Mouse (Mus musculus) heart, embryonic 14.5 days (tissue): Measurements from ENCODE around the gene Des. TPM values are rescaled to one million over a fixed set of nuclear protein-coding genes. Genes with fewer than 3 reads are reported as not detected.

ENCODE experiments used
- ATAC-seq: fragments of 200-750 bp; cut with Nextera tagmentation; 2 replicates; pipeline ENCODE4 v1.8.0; 2017; ENCODE audit warnings: low read depth, moderate TSS enrichment; ENCODE audit not compliant: insufficient number of reproducible peaks, insufficient read depth, low FRiP score
- H3K27ac ChIP-seq, 2 experiments: fragments of 200-500 bp in 1 of 2; fragments of 300-500 bp in 1 of 2; sonication (generic) in 1 of 2; replicated peaks in 1 of 2; 2 replicates each; pipeline ENCODE4 v1.5.1; 2012 to 2014; ENCODE audit warnings: low read depth in 2 of 2, low read length in 2 of 2, control low read depth in 1 of 2, mild to moderate bottlenecking in 1 of 2, mixed read lengths in 1 of 2; ENCODE audit not compliant: control insufficient read depth in 1 of 2, insufficient read depth in 1 of 2
- H3K27me3 ChIP-seq: fragments of 300-500 bp; sonication (generic); 2 replicates; pipeline ENCODE4 v1.6.1; 2014; ENCODE audit warnings: mild to moderate bottlenecking, low read length, control low read depth; ENCODE audit not compliant: control insufficient read depth, insufficient read depth
- H3K36me3 ChIP-seq: fragments of 300-500 bp; sonication (generic); 2 replicates; pipeline ENCODE4 v1.6.1; 2014; ENCODE audit warnings: mild to moderate bottlenecking, control low read depth, low read length, mixed read lengths; ENCODE audit not compliant: control insufficient read depth, insufficient read depth
- H3K4me1 ChIP-seq, 2 experiments: fragments of 200-500 bp in 1 of 2; fragments of 300-500 bp in 1 of 2; sonication (generic) in 1 of 2; 2 replicates each; pipeline ENCODE4 v1.6.1; 2012 to 2014; ENCODE audit warnings: low read length in 2 of 2, control low read depth in 1 of 2, mixed read lengths in 1 of 2; ENCODE audit not compliant: control insufficient read depth in 2 of 2, insufficient read depth in 2 of 2
- H3K4me2 ChIP-seq: fragments of 300-500 bp; sonication (generic); 2 replicates; pipeline ENCODE4 v1.6.1; 2014; ENCODE audit warnings: mild to moderate bottlenecking, low read length
- H3K4me3 ChIP-seq, 2 experiments: fragments of 200-500 bp in 1 of 2; fragments of 300-500 bp in 1 of 2; sonication (generic) in 1 of 2; 2 replicates each; pipeline ENCODE4 v1.5.1; 2012 to 2014; ENCODE audit warnings: low read length in 2 of 2, mild to moderate bottlenecking in 2 of 2, control low read depth in 1 of 2, low read depth in 1 of 2, moderate library complexity in 1 of 2; ENCODE audit not compliant: control insufficient read depth in 1 of 2, insufficient read depth in 1 of 2
- H3K9ac ChIP-seq: fragments of 300-500 bp; sonication (generic); 2 replicates; pipeline ENCODE4 v1.6.1; 2014; ENCODE audit warnings: mild to moderate bottlenecking, low read length
- H3K9me3 ChIP-seq: fragments of 300-500 bp; sonication (generic); 2 replicates; pipeline ENCODE4 v1.6.1; 2016; ENCODE audit warnings: low read length, control low read depth; ENCODE audit not compliant: control insufficient read depth
- WGBS: fragments of 180-500 bp; shearing (Covaris S2); extraction: QIAGEN DNeasy Blood & Tissue Kit; methylation state at CpG from one replicate; pipeline ENCODE4 v1.1.7; 2014; 5-methylcytosine and 5-hydroxymethylcytosine counted together
- polyA plus RNA-seq: library from polyadenylated mRNA; unstranded; fragments of >200 nt; fragmentation: Nextera tagmentation; extraction: Ambion mirVana; gene quantifications from 2 replicates; pipeline ENCODE4 v1.2.1, GENCODE M21; 2014

Gene Des
- polyA plus RNA-seq, 1 experiment from 2014 or later, result 377 TPM

GRCm38 (mm10) chr1:75318301-75318700 lies 41.8 kb upstream of the Des start:
- H3K4me3 ChIP-seq, result 0 out of 4 replicates have a peak overlapping the region, but pooled peaks of 1 of the 2 experiments have one; percentile 19
- H3K36me3 ChIP-seq, result peaks cover 25% of the 10 kb centered on the region
- H3K27ac ChIP-seq, result peak overlapping the region; percentile 22 to 63; a peak in 3 of 4 replicates
- H3K9me3 ChIP-seq, result no peaks in the 10 kb centered on the region
- peaks cover 6% of the 10 kb centered on the region in 2 experiments for H3K4me1 ChIP-seq
- no peaks in the 10 kb centered on the region for H3K27me3 ChIP-seq
- peak overlapping the region; percentile 58 for H3K9ac ChIP-seq
- ATAC-seq, result no peak
- WGBS, result 64% methylated on average over 3 of the region's 3 CpGs
- H3K4me2 ChIP-seq, result peak overlapping the region; percentile 57

- no peak overlapping the region for H3K27ac ChIP-seq
- H3K27me3 ChIP-seq, result no peaks in the 10 kb centered on the region
- H3K4me2 ChIP-seq, result no peak overlapping the region
- no peak overlapping the region for H3K9ac ChIP-seq
- H3K36me3 ChIP-seq, result peaks cover 21% of the 10 kb centered on the region
- peaks cover 6% of the 10 kb centered on the region in 2 experiments for H3K4me1 ChIP-seq
- ATAC-seq, result no peak
- WGBS, result 84% methylated on average over 4 of the region's 4 CpGs
- no peak overlapping the region for H3K4me3 ChIP-seq
- H3K9me3 ChIP-seq, result no peaks in the 10 kb centered on the region
Observed at GRCm38 (mm10) chr1:75318736-75319135, 41.4 kb upstream of the Des start.

GRCm38 (mm10) chr1:75319166-75319565 lies 41.0 kb upstream of the Des start:
- H3K4me3 ChIP-seq, result no peak overlapping the region
- H3K4me1 ChIP-seq, result peaks cover 6% of the 10 kb centered on the region in 2 experiments
- H3K27me3 ChIP-seq, result no peaks in the 10 kb centered on the region
- H3K36me3 ChIP-seq, result peaks cover 17% of the 10 kb centered on the region
- no peak overlapping the region for H3K4me2 ChIP-seq
- H3K27ac ChIP-seq, result no peak overlapping the region
- no peaks in the 10 kb centered on the region for H3K9me3 ChIP-seq
- no peak for ATAC-seq
- no peak overlapping the region for H3K9ac ChIP-seq
- WGBS, result 84% methylated on average over 10 of the region's 10 CpGs

- Histone ChIP-seq H3K9ac (no peak overlapping the region), H3K4me1 (no peaks in the 10 kb centered on the region)
Observed at GRCm38 (mm10) chr1:75327461-75327860, 32.7 kb upstream of the Des start.

GRCm38 (mm10) chr1:75331271-75331670 lies 28.9 kb upstream of the Des start:
- no peak overlapping the region for H3K4me2 ChIP-seq
- H3K9ac ChIP-seq, result no peak overlapping the region
- H3K27ac ChIP-seq, result no peak overlapping the region
- H3K27me3 ChIP-seq, result no peaks in the 10 kb centered on the region
- H3K4me1 ChIP-seq, result no peaks in the 10 kb centered on the region
- no peaks in the 10 kb centered on the region for H3K9me3 ChIP-seq
- no peaks in the 10 kb centered on the region for H3K36me3 ChIP-seq
- H3K4me3 ChIP-seq, result no peak overlapping the region
- no peak for ATAC-seq
- 59% methylated on average over 1 of the region's 1 CpGs for WGBS

More at GRCm38 (mm10) chr1:75327461-75327860, 32.7 kb upstream of the Des start:
- Histone ChIP-seq H3K27me3 (no peaks in the 10 kb centered on the region), H3K9me3 (no peaks in the 10 kb centered on the region), H3K4me2 (no peak overlapping the region), H3K4me3 (no peak overlapping the region), H3K36me3 (no peaks in the 10 kb centered on the region), H3K27ac (no peak overlapping the region)
- ATAC-seq, result no peak

- Histone ChIP-seq H3K27ac (no peak overlapping the region), H3K9ac (no peak overlapping the region), H3K36me3 (no peaks in the 10 kb centered on the region), H3K4me2 (no peak overlapping the region), H3K9me3 (no peaks in the 10 kb centered on the region), H3K4me3 (no peak overlapping the region), H3K4me1 (0 out of 4 replicates have a peak, but pooled peaks cover 0 to 7% of the 10 kb centered on the region in 2 experiments), H3K27me3 (no peaks in the 10 kb centered on the region)
- no peak for ATAC-seq
- WGBS, result 59% methylated on average over 3 of the region's 3 CpGs
Observed at GRCm38 (mm10) chr1:75336461-75336860, 23.7 kb upstream of the Des start.

- Histone ChIP-seq H3K4me1 (0 out of 4 replicates have a peak, but pooled peaks cover 0 to 7% of the 10 kb centered on the region in 2 experiments), H3K4me2 (no peak overlapping the region)
- 76% methylated on average over 9 of the region's 9 CpGs for WGBS
Observed at GRCm38 (mm10) chr1:75337097-75337496, 23.0 kb upstream of the Des start.

GRCm38 (mm10) chr1:75338091-75338694 lies 21.9 kb upstream of the Des start:
- H3K27ac ChIP-seq, result no peak overlapping the region
- 48% methylated on average over 11 of the region's 11 CpGs for WGBS

More at GRCm38 (mm10) chr1:75337097-75337496, 23.0 kb upstream of the Des start:
- Histone ChIP-seq H3K27me3 (no peaks in the 10 kb centered on the region), H3K4me3 (no peak overlapping the region), H3K9me3 (no peaks in the 10 kb centered on the region), H3K9ac (no peak overlapping the region), H3K36me3 (no peaks in the 10 kb centered on the region), H3K27ac (no peak overlapping the region)
- no peak for ATAC-seq

More at GRCm38 (mm10) chr1:75338091-75338694, 21.9 kb upstream of the Des start:
- no peaks in the 10 kb centered on the region for H3K9me3 ChIP-seq
- H3K36me3 ChIP-seq, result no peaks in the 10 kb centered on the region
- H3K27me3 ChIP-seq, result no peaks in the 10 kb centered on the region
- no peak overlapping the region for H3K4me2 ChIP-seq
- no peak overlapping the region; the same call in 1 of the 2 replicates for H3K9ac ChIP-seq
- H3K4me1 ChIP-seq, result peaks cover 0 to 8% of the 10 kb centered on the region in 2 experiments; a peak in 1 of 4 replicates
- no peak for ATAC-seq
- no peak overlapping the region for H3K4me3 ChIP-seq
